Mouse (Mus musculus) heart, postnatal 36 days (tissue): ENCODE results near the gene Prmt1. TPM values are rescaled to one million over a fixed set of nuclear protein-coding genes. Genes with fewer than 3 reads are reported as not detected.
"Not testable (repeated sequence)": the region's sequence is repeated elsewhere in the genome, so short reads cannot be mapped to it uniquely, and the experiment has no call there.

Source experiments
- DNase-seq, 2 experiments: peaks; one replicate each; pipeline ENCODE4 v3.0.0; 2021 to 2022
- intact Hi-C: fragments of 180-260 bp; cut with DNase I; formaldehyde crosslinking; loops from one replicate; pipeline ENCODE4 v1.15.1; 2025
- total RNA-seq, 2 experiments: library from RNA; stranded (reverse); gene quantifications; 2 replicates each; pipeline ENCODE4 v1.2.3; 2021

Gene Prmt1
- total RNA-seq: 100 to 1,000 TPM; 104 to 107 TPM

DNA sequence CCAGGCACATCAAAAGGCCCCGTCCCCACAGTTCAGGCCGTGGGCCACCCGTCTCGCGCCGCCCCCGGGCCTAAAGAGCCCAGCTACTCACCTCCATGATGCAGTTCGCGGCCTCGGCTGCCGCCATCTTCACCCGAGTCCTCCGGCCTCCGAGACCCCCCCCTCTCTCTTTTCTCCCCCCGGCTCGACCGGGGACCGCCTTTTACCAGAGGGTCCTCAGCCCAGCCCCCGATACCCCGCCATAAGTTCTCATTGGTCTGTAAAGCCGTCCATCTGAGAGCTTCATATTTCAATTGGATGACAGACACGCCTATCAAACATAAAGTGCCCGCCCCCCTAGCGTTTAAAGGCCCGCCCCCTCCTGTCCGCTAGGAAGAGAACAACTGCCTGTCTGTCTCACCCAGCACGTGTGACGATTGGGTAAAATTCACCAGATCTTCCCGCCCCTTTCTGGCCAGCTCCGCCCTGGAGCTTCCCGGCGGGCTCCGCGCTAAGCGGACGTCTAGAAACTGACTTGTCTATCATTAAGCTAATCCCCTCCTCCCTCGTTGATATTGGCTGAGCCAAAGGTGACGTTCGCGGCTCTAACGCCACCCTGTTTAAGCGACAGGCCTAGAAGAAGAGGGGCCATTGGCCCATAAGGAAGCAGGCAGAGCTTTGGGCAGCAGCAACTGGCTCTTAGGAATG, at the start of gene Prmt1:
TSS of gene Prmt1 (minus strand) at position 377 of the 687 bp plus-strand sequence.
- DNase-seq: peak; percentile 94 to 99
- intact Hi-C loops: no loop called here

DNA sequence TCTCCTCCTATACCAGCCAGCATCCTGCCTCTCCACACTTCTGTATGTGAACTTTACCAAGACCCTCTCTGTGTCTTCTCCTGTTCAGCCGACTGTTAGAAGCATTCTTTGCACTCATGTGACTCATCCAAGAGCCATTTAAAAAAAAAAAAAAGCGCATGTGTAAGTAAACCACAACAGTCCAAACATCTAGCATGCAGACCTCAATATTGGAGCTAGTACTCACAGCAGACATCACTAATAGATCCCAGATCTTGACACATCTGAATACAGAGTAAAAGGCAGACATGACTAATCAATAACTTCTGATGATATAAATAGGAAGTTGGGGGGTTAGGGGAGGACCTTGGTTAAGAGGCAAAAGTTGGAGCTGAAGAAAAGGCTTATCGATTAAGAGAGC, 49.3 kb upstream of the Prmt1 start:
- no peak for DNase-seq
- intact Hi-C loops: no loop called here

- intact Hi-C loops: no loop called here
Observed at GRCm38 (mm10) chr7:45033722-45034359, 47.5 kb upstream of the Prmt1 start.

DNA sequence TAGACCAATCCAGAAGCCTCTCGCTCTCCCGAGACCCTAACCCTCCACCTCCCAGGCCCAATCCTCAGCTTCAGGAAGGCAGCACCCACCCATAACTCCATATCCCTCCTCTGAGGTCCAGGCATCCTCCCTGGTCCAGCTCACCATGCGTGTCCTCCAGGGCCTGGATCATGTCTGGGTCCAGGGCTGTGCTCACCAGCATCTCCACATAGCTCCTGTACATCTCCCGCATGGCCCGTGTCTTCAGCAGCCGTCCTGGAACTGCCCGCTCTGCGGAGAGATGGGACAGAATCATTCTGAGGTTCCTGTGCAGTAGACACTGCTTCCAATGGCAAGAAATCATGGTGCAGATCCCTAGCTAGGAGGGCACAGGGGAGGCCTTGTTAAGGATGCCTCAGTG, 44.5 kb upstream of the Prmt1 start:
- intact Hi-C loops: no loop called here
- no peak for DNase-seq

More at GRCm38 (mm10) chr7:45033722-45034359, 47.5 kb upstream of the Prmt1 start:
- no peak for DNase-seq

- DNase-seq: no peak
- intact Hi-C loops: no loop called here
Observed at GRCm38 (mm10) chr7:45029995-45030394, 43.6 kb upstream of the Prmt1 start.

DNA sequence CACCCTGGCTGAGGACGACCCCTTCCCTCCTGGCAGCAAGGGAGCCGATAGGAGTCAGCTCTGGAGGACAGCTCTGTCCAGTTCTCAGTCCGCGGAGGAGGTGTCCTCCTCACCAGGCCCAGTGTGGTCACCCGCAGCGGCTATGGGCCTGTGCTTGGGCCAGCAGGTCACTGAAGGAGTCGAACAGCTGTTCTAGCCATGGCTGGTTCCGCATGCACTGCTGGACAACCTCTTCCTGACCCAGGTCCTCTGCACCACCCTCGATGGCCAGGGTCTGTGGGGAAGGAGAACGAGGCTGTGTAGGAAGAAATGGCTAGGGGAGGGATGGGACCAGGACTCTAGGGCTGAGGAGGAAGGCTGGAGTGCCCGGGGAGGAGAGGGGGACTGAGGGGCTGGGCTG, 42.0 kb upstream of the Prmt1 start:
- intact Hi-C loops: no loop called here
- DNase-seq: no peak

DNA sequence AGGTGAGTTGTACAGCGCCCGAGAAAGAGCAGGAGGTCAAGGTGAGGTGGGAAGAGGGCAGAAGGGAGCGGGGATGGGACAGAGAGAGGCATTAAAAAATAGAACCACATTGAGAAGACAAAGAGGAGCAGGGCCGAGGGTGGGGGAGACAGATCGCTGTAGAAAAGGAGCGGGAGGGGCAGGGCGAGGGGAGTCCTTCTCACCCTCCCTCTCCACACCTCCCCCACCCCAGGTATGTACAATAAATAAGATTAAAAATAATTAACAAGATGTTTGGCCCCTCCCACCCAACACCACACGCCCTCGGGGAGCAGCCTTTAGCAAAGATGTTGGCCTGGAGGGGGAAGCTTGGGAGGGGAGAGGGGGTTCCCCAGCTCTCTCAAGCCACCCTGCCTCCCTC, 41.4 kb upstream of the Prmt1 start:
- intact Hi-C loops: no loop called here
- no peak for DNase-seq

- no peak for DNase-seq
- intact Hi-C loops: no loop called here
Observed at GRCm38 (mm10) chr7:45026256-45026655, 39.9 kb upstream of the Prmt1 start.

DNA sequence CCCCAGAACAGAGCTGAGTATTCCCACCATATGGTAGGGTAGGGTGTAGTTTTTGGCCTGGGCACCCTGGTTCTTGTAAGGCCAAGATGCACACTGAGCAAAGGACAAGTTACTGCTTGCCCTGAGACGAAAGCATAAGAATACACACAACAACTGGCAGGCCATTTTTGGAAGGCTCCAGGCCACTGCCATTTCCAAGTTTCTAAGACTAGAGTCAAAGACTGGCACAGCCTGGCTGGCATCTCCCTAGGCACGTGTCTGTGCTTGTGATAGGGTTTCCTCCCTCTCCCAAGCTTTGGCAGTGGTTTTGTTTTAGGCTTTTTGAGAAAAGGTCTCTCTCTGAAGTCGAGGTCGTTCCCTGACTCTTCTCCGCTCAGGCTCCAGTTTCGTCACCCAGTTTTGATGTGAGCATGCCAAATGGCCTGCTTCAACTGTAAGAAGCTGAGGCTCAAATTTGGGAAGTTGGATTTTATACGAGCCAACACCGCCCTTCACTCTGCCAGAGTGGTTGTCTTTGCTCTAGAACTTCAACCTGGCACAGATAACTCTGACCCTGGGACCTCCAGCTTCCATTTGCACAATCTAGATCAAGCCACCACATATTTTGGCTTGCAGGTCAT, 39.3 kb upstream of the Prmt1 start:
- intact Hi-C loops: no loop called here
- no peak for DNase-seq

GRCm38 (mm10) chr7:45024281-45025248, 38.2 kb upstream of the Prmt1 start:
- intact Hi-C loops: no loop called here
- DNase-seq: no peak

- DNase-seq, intact Hi-C loops: not testable (repeated sequence)
Observed at GRCm38 (mm10) chr7:45023711-45024110, 37.3 kb upstream of the Prmt1 start.

DNA sequence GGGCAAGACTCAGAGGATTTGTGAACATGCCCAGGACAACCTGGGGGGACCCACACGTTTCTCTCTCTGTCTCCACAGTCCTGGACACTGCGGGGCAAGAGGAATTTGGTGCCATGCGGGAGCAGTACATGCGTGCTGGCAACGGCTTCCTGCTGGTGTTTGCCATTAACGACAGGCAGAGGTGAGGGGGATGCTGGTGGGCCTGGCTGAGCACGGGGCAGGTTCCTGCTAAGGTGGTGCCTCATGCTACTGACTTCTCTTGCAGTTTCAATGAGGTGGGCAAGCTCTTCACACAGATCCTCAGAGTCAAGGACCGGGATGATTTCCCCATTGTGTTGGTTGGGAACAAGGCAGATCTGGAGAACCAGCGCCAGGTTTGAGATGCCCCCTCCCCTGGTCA, 33.9 kb upstream of the Prmt1 start:
- intact Hi-C loops: no loop called here
- DNase-seq: no peak

DNA sequence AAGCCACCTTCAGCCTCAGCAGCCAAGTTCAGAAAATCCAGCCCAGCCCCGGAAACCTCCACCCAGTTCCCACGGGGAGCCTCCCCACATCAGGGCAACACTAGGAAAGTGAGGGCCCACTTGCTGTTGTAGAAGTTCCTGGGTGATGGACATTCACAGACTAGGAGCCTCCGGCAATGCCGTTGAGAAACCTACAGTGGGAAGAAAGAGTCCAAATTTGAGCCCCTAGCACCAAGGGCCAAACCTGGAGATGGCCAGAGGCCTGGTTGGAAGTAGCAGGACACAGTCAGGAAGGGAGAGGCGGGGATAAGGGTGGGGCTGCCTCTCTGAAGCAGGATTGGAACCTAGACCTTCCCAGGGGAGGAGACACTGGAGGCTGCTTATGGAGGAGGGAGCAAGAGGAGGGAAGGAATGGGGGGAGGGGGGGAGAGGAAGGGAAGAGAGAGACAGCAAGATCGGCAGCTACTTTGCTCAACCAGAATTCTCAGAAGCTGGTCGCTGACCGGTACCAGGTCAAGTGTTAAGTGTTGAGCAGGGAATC, 32.7 kb upstream of the Prmt1 start:
- intact Hi-C loops: loop anchor here (2.0 to 5.0 kb wide), 2 partner anchors 32 to 103 kb away; partner anchors contain the start of gene Rps11
- DNase-seq: peak; percentile 76 to 88

DNA sequence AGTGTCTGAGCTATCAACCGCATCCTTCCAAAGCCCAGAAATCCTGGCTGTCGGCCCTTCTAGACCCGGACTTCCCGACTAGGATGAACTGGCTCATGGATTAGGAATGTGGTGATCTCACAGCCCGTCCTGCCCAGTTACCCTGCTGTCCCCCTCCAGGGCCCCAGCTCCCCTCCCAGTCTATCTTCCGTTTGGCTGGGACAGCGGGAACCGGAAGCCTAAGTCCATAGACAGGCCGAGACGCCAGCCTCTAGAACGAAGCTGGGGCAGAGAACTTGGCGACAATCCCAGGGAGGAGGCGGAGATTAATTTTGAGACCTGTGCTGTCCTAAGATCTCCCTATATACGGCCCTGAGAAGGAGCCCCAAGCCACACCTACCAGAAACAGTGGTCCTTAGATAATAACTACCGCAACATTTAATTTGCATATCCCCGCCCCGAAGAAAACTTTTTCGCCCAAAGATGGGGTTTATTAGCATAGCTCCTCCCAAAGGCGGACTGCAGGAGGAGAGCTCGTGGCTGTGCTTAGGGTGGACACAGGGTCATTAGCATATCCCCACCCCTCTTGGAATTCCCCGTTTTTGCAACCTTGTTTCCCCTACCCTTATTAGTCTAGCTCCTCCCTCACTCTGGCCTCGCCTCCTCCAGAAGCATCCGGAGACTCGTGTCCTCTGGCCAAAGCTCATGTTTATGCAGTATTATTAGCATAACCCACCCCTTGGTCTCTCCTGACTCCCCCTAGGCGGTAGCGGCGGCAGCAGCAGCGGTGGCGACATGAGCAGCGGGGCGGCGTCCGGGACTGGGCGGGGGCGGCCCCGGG, 31.1 kb upstream of the Prmt1 start, which contains the start of gene Rras:
TSS of gene Rras (plus strand) at position 720 of the 820 bp plus-strand sequence.
- intact Hi-C loops: loop anchor here (2.0 to 5.0 kb wide), 2 partner anchors 33 to 105 kb away; partner anchors contain the start of gene Rps11
- peak; percentile 89 to 92 for DNase-seq

DNA sequence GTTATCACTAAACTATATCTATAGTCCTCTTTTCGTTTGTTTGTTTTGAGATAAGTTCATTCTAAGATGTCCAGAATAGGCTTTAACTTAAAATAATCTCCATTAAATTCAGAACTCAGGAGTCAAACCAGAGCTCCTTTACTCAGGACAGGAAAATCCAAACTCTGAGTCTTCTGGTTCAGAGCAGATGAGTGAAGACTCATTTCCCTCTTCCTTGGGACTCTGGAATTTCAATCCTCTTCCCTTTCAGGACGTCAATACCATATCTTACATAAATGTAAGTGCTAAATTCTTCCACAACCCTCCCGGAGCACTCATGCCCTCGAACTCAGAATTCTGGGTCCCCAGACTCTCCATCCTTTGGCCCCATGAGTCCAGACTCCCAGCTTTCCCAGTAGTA, 30.4 kb upstream of the Prmt1 start:
- intact Hi-C loops: loop anchor here (5.0 kb wide), 1 partner anchor 106 kb away; the partner anchor contains the start of gene Rps11
- DNase-seq: no peak

- peak; percentile 97 to 98 for DNase-seq
- intact Hi-C loops: loop anchor here (1.0 to 5.0 kb wide), 2 partner anchors 18 to 106 kb away; partner anchors contain the start of genes Bcl2l12 and Rps11
Observed at GRCm38 (mm10) chr7:45015957-45016612, 29.7 kb upstream of the Prmt1 start, which contains the start of gene Scaf1. Gene Scaf1 (minus strand): TSS chr7:45016363.

- intact Hi-C loops: loop anchor here (1.0 to 5.0 kb wide), 2 partner anchors 17 to 107 kb away; partner anchors contain the start of genes Bcl2l12 and Rps11
- DNase-seq: no peak
Observed at GRCm38 (mm10) chr7:45015344-45015956, 29.1 kb upstream of the Prmt1 start.

DNA sequence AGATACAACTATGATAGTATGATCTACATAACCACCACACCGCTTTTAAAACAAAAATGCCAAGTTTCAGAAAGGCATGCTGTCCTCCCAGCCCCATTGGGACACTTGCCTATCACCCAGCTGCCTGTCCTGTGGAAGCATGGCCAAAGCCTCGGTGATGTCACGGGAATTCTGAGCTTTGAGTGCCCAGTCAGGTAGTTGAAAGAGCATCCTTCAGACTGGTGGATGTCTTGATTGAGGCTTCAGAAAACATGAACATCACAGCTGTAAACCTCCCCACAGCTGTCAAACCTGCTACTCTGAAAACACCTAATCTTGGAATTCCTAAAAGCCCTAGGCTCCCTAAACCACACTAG, 27.7 kb upstream of the Prmt1 start:
- intact Hi-C loops: no loop called here
- no peak for DNase-seq
